Mouse (Mus musculus): ENCODE data around the gene Cenpi. TPM values are rescaled to one million over a fixed set of nuclear protein-coding genes. Genes with fewer than 3 reads are reported as not detected.

The Cenpi gene
- under 1 TPM; 0.39 to 0.46 TPM for total RNA-seq (2023)

GRCm38 (mm10) chrX:134307534-134308274, at the start of gene Cenpi:
Gene Cenpi, plus strand, starts transcription at chrX:134308084.

GRCm38 (mm10) chrX:134276275-134277160, 31.4 kb upstream of the Cenpi start, which contains the start of gene Trmt2b:
Gene Trmt2b, minus strand, starts transcription at chrX:134276984.

GRCm38 (mm10) chrX:134403863-134404583, 96.1 kb downstream of the Cenpi start, which contains the start of gene Drp2:
Gene Drp2, plus strand, starts transcription at chrX:134404551.

Other genes starting within 250 kb of the Cenpi start
- gene Cstf2, start 248.9 kb upstream of the Cenpi start, total RNA-seq (2023): 10 to 100 TPM; 14.0 to 18.9 TPM
- gene Xkrx, start 146.0 kb upstream of the Cenpi start, total RNA-seq (2023): 1 to 10 TPM in 1 of 2 experiments, under 1 TPM in 1; 0.36 to 1.8 TPM
- not detected for gene Arl13a, start 120.6 kb upstream of the Cenpi start, total RNA-seq (2023)
- gene Nox1, start 86.1 kb upstream of the Cenpi start, total RNA-seq (2023): 1 to 10 TPM in 1 of 2 experiments, not detected in 1; 1.0 TPM
- gene Trmt2b, start 31.1 kb upstream of the Cenpi start, total RNA-seq (2023): 10 to 100 TPM; 12.2 to 14.0 TPM
- gene Tmem35a, start 12.9 kb upstream of the Cenpi start, total RNA-seq (2023): not detected
- not detected for gene Drp2, start 96.5 kb downstream of the Cenpi start, total RNA-seq (2023)
- gene Taf7l, start 168.4 kb downstream of the Cenpi start, total RNA-seq (2023): not detected
- 10 to 100 TPM; 12.6 to 15.9 TPM for gene Timm8a1, start 233.8 kb downstream of the Cenpi start, total RNA-seq (2023)

Measured in monocyte, adult 59 days (primary cell).